Mouse (Mus musculus): ENCODE results near the gene Sorl1.
A peak's percentile ranks its signal among the peaks of the same experiment; 100 is the strongest.

Gene Sorl1

GRCm38 (mm10) chr9:41949476-41949875, 174.6 kb downstream of the Sorl1 start:
- DNase-seq = no peak

- DNase-seq = no peak
Observed at GRCm38 (mm10) chr9:41944964-41945363, 179.1 kb downstream of the Sorl1 start.

GRCm38 (mm10) chr9:41942970-41943635, 181.0 kb downstream of the Sorl1 start:
- no peak for DNase-seq

- no peak for DNase-seq
Observed at GRCm38 (mm10) chr9:41940311-41940853, 183.7 kb downstream of the Sorl1 start.

GRCm38 (mm10) chr9:41938449-41938848, 185.6 kb downstream of the Sorl1 start:
- DNase-seq = peak; percentile 39

GRCm38 (mm10) chr9:41937967-41938348, 186.1 kb downstream of the Sorl1 start:
- peak; percentile 62 for DNase-seq

- DNase-seq = peak; percentile 34
Observed at GRCm38 (mm10) chr9:41937341-41937966, 186.6 kb downstream of the Sorl1 start.

GRCm38 (mm10) chr9:41936598-41936997, 187.5 kb downstream of the Sorl1 start:
- peak; percentile 69 for DNase-seq

GRCm38 (mm10) chr9:41935979-41936378, 188.1 kb downstream of the Sorl1 start:
- no peak for DNase-seq

GRCm38 (mm10) chr9:41935373-41935971, 188.6 kb downstream of the Sorl1 start:
- peak; percentile 91 for DNase-seq

GRCm38 (mm10) chr9:41934848-41935372, 189.2 kb downstream of the Sorl1 start:
- no peak for DNase-seq

GRCm38 (mm10) chr9:41929986-41930385, 194.1 kb downstream of the Sorl1 start:
- DNase-seq = peak; percentile 59

GRCm38 (mm10) chr9:41925721-41926120, 198.4 kb downstream of the Sorl1 start:
- no peak for DNase-seq

GRCm38 (mm10) chr9:41924140-41924539, 200.0 kb downstream of the Sorl1 start:
- DNase-seq = peak; percentile 70

- no peak for DNase-seq
Observed at GRCm38 (mm10) chr9:41922416-41922815, 201.7 kb downstream of the Sorl1 start.

GRCm38 (mm10) chr9:41918657-41919380, 205.3 kb downstream of the Sorl1 start:
- DNase-seq = peak; percentile 27

GRCm38 (mm10) chr9:41918155-41918554, 205.9 kb downstream of the Sorl1 start:
- DNase-seq = no peak

GRCm38 (mm10) chr9:41915571-41915970, 208.5 kb downstream of the Sorl1 start:
- no peak for DNase-seq
